Mouse (Mus musculus): ENCODE measurements around the gene Icam2. TPM values are rescaled to one million over a fixed set of nuclear protein-coding genes. Genes with fewer than 3 reads are reported as not detected.
"Not testable (repeated sequence)": the region's sequence is repeated elsewhere in the genome, so short reads cannot be mapped to it uniquely, and the experiment has no call there.

Icam2 gene
- polyA plus RNA-seq, 1 experiment from 2014 or later = 5.1 TPM

DNA sequence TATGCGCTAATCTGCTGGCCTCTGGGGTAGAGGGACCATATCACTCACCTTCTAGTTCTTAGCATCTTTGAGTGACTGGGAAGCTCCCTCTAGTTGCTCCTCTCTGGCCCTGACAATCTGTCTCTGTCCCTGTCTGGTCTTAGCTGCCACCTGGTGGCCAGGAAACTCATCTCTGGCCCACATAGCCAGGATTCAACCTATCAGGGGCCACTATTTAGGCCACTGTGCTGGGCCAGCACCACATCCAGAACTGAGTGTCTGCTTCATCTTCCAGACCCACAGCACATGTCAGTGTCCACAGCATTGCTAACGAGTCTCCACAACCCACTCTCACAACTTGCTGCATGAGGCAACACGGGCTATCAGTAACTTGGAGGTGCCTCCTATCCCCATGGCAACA is 9.8 kb upstream of the Icam2 start:
- peaks cover 18% of the 10 kb centered on the region for H3K36me3 ChIP-seq (ENCODE audit: control insufficient read depth, insufficient read depth, low read length)
- ATAC-seq (ENCODE audit: low read depth) = no peak

DNA sequence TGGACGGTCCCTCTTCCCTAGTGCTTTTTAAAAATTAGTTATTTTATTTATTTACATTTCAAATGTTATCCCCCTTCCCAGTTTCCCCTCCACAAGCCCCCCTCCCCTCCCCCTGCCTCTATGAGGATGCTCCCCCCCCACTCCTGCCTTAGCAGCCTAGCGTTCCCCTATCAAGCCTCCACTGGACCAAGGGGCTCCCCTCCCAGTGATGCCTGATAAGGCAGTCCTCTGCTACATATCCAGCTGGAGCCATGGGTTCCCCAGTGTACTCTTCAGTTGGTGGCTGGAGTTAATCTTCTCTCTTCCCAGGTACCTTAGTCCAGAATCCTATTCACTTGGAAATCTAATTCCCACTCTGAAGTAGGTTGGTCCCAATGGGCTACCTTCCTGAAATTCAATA is 6.2 kb upstream of the Icam2 start:
- H3K27ac ChIP-seq (ENCODE audit: low read depth, low read length); H3K4me3 ChIP-seq (ENCODE audit: low read depth, low read length); H3K4me2 ChIP-seq (ENCODE audit: low read depth, low read length); H3K4me1 ChIP-seq (ENCODE audit: control insufficient read depth, insufficient read depth, low read length); H3K27me3 ChIP-seq (ENCODE audit: control insufficient read depth, insufficient read depth, low read length); H3K36me3 ChIP-seq (ENCODE audit: control insufficient read depth, insufficient read depth, low read length); H3K9ac ChIP-seq (replicated peaks; ENCODE audit: low read depth, low read length); ATAC-seq (ENCODE audit: low read depth); H3K9me3 ChIP-seq (ENCODE audit: control insufficient read depth, low read length): not testable (repeated sequence)
- 79% methylated on average over 2 of the region's 2 CpGs for WGBS

More for the DNA sequence above, 9.8 kb upstream of the Icam2 start:
- H3K4me2 ChIP-seq (ENCODE audit: low read depth, low read length) = no peak overlapping the region
- H3K9ac ChIP-seq (replicated peaks; ENCODE audit: low read depth, low read length) = no peak overlapping the region
- no peaks in the 10 kb centered on the region for H3K4me1 ChIP-seq (ENCODE audit: control insufficient read depth, insufficient read depth, low read length)
- no peaks in the 10 kb centered on the region for H3K27me3 ChIP-seq (ENCODE audit: control insufficient read depth, insufficient read depth, low read length)
- no peak overlapping the region for H3K4me3 ChIP-seq (ENCODE audit: low read depth, low read length)
- WGBS = 89% methylated on average over 3 of the region's 3 CpGs
- no peaks in the 10 kb centered on the region for H3K9me3 ChIP-seq (ENCODE audit: control insufficient read depth, low read length)
- H3K27ac ChIP-seq (ENCODE audit: low read depth, low read length) = no peak overlapping the region

DNA sequence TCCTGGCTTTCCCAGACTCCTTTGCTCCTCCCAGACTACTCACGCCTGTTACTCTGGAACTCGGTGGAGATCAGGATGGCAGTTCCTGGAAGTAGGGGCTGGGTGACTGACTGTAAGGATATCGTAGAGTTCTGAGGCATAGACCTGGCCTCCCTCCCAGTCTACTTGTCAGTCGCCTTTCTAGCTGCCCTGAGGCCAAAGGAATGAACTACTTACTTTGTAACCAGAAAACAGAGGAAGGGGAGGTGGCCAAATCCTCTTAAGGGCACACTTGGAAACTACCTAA is 5.4 kb upstream of the Icam2 start:
- WGBS = 74% methylated on average over 4 of the region's 4 CpGs
- Histone ChIP-seq H3K27ac (ENCODE audit: low read depth, low read length) (no peak overlapping the region), H3K27me3 (ENCODE audit: control insufficient read depth, insufficient read depth, low read length) (no peaks in the 10 kb centered on the region), H3K4me1 (ENCODE audit: control insufficient read depth, insufficient read depth, low read length) (no peaks in the 10 kb centered on the region), H3K9ac (replicated peaks; ENCODE audit: low read depth, low read length) (no peak overlapping the region), H3K4me2 (ENCODE audit: low read depth, low read length) (no peak overlapping the region), H3K4me3 (ENCODE audit: low read depth, low read length) (no peak overlapping the region), H3K36me3 (ENCODE audit: control insufficient read depth, insufficient read depth, low read length) (peaks cover 3% of the 10 kb centered on the region; the same call in 1 of the 2 replicates), H3K9me3 (ENCODE audit: control insufficient read depth, low read length) (no peaks in the 10 kb centered on the region)
- no peak for ATAC-seq (ENCODE audit: low read depth)

DNA sequence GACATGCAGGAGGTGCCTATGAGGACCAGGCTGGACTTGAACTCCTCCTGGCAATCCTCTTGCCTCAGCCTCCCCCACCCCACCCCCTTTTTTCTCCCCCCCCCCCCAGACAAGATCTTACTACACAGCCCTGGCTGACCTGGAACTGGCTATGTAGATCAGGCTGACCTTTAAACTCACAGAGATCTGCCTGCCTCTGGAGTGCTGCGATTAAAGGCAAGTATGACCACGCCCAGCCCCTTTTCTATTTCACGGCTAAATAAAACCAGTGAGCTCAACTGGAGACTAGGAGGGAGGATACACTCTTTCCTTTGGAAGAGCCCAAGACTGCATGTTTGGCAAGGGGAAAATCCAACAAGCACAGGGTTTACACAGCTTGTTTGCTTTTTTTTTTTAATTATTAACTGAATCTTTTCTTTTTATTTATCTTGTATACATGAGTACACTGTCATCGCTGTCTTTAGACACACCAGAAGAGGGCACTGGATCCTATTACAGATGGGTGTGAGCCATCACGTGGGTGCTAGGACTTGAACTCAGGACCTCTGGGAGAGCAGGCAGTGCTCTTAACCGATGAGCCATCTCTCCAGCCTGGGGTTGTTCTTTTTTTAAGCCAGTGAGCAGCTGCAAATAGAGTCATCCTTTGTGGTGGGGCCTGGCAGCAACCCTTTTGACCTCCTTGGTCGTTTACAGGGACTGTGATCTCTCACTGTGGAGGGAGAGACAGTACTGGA is 4.9 kb upstream of the Icam2 start:
- Histone ChIP-seq H3K4me2 (ENCODE audit: low read depth, low read length) (no peak overlapping the region), H3K9ac (replicated peaks; ENCODE audit: low read depth, low read length) (no peak overlapping the region), H3K4me3 (ENCODE audit: low read depth, low read length) (no peak overlapping the region), H3K4me1 (ENCODE audit: control insufficient read depth, insufficient read depth, low read length) (no peaks in the 10 kb centered on the region), H3K9me3 (ENCODE audit: control insufficient read depth, low read length) (no peaks in the 10 kb centered on the region), H3K27me3 (ENCODE audit: control insufficient read depth, insufficient read depth, low read length) (no peaks in the 10 kb centered on the region), H3K27ac (ENCODE audit: low read depth, low read length) (no peak overlapping the region), H3K36me3 (ENCODE audit: control insufficient read depth, insufficient read depth, low read length) (peaks cover 2% of the 10 kb centered on the region; the same call in 1 of the 2 replicates)
- whole genome bisulfite sequencing = 66% methylated on average over 7 of the region's 7 CpGs
- ATAC-seq (ENCODE audit: low read depth) = no peak

DNA sequence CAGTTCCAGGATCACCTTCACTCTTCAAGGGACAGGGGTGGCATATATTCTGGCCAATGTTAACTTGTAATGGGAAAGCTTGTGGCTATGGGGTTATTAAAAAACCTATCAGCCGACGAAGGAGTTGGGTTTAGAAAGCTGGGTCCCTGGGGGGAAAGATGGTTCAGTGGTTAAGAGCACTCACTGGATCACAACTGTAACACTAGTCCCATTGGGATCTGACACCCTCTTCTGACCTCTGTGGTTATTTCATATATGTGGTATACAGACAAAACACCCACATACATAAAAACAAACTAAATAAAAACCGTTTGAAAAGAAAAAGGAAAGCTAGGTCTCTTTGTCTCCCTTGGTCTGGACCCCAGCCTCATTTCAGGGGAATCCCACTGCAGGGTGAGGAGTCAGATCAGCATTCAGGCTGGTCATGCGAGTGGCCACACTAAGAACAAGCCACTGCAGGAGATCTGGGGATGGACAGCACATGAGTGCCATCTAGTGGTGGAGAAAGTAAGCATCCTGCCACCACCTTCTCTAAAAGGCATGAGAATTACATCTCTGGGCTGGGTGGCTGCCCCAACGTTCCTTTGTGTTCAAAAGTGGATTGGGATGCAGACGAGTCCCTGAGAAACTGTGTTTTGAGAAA is 3.8 kb upstream of the Icam2 start:
- ATAC-seq (ENCODE audit: low read depth) = peak; percentile 79
- no peak overlapping the region for H3K9ac ChIP-seq (replicated peaks; ENCODE audit: low read depth, low read length)
- H3K27ac ChIP-seq (ENCODE audit: low read depth, low read length) = no peak overlapping the region
- H3K9me3 ChIP-seq (ENCODE audit: control insufficient read depth, low read length) = no peaks in the 10 kb centered on the region
- 30% methylated on average over 6 of the region's 6 CpGs for WGBS
- H3K4me1 ChIP-seq (ENCODE audit: control insufficient read depth, insufficient read depth, low read length) = no peaks in the 10 kb centered on the region
- H3K27me3 ChIP-seq (ENCODE audit: control insufficient read depth, insufficient read depth, low read length) = no peaks in the 10 kb centered on the region
- H3K4me3 ChIP-seq (ENCODE audit: low read depth, low read length) = no peak overlapping the region
- H3K4me2 ChIP-seq (ENCODE audit: low read depth, low read length) = no peak overlapping the region
- no peaks in the 10 kb centered on the region; the same call in 1 of the 2 replicates for H3K36me3 ChIP-seq (ENCODE audit: control insufficient read depth, insufficient read depth, low read length)

DNA sequence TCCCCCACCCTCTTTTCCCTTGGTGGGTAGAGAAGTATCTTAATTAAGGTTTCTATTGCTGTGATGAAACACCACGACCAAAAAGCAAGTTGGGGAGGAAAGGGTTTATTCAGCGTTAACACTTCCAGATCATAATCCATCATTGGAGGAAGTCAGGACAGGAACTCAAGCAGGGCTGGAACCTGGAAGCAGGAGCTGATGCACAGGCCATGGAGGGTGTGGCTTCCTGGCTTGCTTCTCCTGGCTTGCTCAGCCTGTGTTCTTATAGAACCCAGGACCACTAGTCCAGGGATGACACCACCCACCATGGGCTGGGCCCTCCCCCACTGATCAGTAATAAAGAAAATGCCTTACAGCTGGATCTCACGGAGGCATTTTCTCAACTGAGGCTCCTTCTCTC is 2.9 kb upstream of the Icam2 start:
- Histone ChIP-seq H3K4me1 (ENCODE audit: control insufficient read depth, insufficient read depth, low read length) (no peaks in the 10 kb centered on the region), H3K9me3 (ENCODE audit: control insufficient read depth, low read length) (no peaks in the 10 kb centered on the region), H3K4me3 (ENCODE audit: low read depth, low read length) (no peak overlapping the region), H3K4me2 (ENCODE audit: low read depth, low read length) (no peak overlapping the region), H3K36me3 (ENCODE audit: control insufficient read depth, insufficient read depth, low read length) (no peaks in the 10 kb centered on the region; the same call in 1 of the 2 replicates), H3K27ac (ENCODE audit: low read depth, low read length) (no peak overlapping the region), H3K27me3 (ENCODE audit: control insufficient read depth, insufficient read depth, low read length) (no peaks in the 10 kb centered on the region), H3K9ac (replicated peaks; ENCODE audit: low read depth, low read length) (no peak overlapping the region)
- no peak for ATAC-seq (ENCODE audit: low read depth)
- whole genome bisulfite sequencing = 78% methylated on average over 3 of the region's 3 CpGs

DNA sequence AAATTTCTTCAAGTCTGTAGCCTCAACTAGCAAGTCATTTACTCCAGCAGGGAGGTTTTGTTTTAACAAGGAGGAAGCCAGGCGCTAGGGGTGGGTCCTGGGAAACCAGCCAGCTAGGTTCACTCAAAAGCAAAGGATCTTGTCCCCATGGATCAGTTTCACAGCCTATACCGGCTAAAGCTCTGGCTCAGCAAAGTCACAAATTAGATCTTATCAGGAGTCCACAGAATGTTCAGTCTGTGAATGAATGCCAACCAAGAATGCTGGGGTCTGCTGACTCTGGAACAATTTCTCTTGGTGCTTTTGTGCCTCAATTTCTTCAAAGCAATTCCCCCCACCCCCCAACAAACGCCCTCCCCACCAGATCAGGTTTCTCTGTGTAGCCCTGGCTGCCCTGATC is 1.7 kb upstream of the Icam2 start:
- H3K9me3 ChIP-seq (ENCODE audit: control insufficient read depth, low read length) = no peaks in the 10 kb centered on the region
- no peak overlapping the region for H3K27ac ChIP-seq (ENCODE audit: low read depth, low read length)
- ATAC-seq (ENCODE audit: low read depth) = no peak
- no peaks in the 10 kb centered on the region for H3K4me1 ChIP-seq (ENCODE audit: control insufficient read depth, insufficient read depth, low read length)
- no peak overlapping the region for H3K4me3 ChIP-seq (ENCODE audit: low read depth, low read length)
- H3K4me2 ChIP-seq (ENCODE audit: low read depth, low read length) = no peak overlapping the region
- WGBS = 37% methylated on average over 3 of the region's 3 CpGs
- H3K36me3 ChIP-seq (ENCODE audit: control insufficient read depth, insufficient read depth, low read length) = no peaks in the 10 kb centered on the region; the same call in 1 of the 2 replicates
- H3K9ac ChIP-seq (replicated peaks; ENCODE audit: low read depth, low read length) = no peak overlapping the region
- H3K27me3 ChIP-seq (ENCODE audit: control insufficient read depth, insufficient read depth, low read length) = no peaks in the 10 kb centered on the region

DNA sequence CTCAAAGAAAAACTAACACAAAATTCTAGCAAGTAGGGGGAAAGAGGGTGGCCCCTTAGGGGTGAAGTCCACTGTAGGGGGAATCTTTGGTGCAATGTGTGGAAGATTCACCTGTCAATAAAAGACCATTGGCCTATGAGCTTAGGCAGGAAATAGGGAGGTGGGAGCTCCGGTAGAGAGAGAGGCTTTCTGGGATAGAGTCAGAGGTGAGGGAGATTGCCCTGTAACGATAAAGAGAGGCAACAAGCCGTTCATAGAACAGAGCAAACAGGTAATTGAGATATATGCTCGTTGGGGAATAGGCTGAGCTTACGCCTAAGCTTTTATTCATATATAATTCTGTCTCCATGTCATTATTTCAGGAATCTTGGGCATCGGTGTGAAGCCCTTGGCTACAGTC is 855 bp downstream of the Icam2 start:
- 78% methylated on average over 6 of the region's 6 CpGs for WGBS

DNA sequence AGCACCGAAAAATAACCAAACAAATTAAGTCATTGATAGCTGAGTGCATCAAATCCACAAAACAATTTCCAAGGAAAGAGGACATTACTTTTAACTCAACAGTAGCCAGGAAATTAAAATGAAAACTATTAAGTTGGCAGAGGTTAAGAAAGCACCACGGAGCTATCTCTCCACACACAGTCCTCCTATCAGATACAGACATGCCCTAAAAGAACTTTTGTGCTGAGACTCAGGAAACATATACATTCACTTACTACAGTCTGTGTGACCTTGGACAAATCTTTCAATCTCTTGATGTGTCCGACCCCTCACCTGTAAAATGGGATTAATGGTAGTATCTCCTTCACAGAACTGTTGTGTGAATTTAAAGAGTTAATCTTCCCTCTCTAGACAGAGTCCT is 1.5 kb downstream of the Icam2 start:
- Histone ChIP-seq H3K27ac (ENCODE audit: low read depth, low read length) (no peak overlapping the region), H3K4me1 (ENCODE audit: control insufficient read depth, insufficient read depth, low read length) (no peaks in the 10 kb centered on the region), H3K9ac (replicated peaks; ENCODE audit: low read depth, low read length) (no peak overlapping the region), H3K4me2 (ENCODE audit: low read depth, low read length) (no peak overlapping the region), H3K9me3 (ENCODE audit: control insufficient read depth, low read length) (no peaks in the 10 kb centered on the region), H3K4me3 (ENCODE audit: low read depth, low read length) (no peak overlapping the region), H3K27me3 (ENCODE audit: control insufficient read depth, insufficient read depth, low read length) (no peaks in the 10 kb centered on the region), H3K36me3 (ENCODE audit: control insufficient read depth, insufficient read depth, low read length) (no peaks in the 10 kb centered on the region)
- ATAC-seq (ENCODE audit: low read depth) = no peak
- 92% methylated on average over 3 of the region's 3 CpGs for WGBS

More for the DNA sequence above, 855 bp downstream of the Icam2 start:
- no peaks in the 10 kb centered on the region for H3K27me3 ChIP-seq (ENCODE audit: control insufficient read depth, insufficient read depth, low read length)
- H3K9me3 ChIP-seq (ENCODE audit: control insufficient read depth, low read length) = no peaks in the 10 kb centered on the region
- H3K4me3 ChIP-seq (ENCODE audit: low read depth, low read length) = no peak overlapping the region
- no peaks in the 10 kb centered on the region for H3K36me3 ChIP-seq (ENCODE audit: control insufficient read depth, insufficient read depth, low read length)
- no peak overlapping the region for H3K9ac ChIP-seq (replicated peaks; ENCODE audit: low read depth, low read length)
- no peak overlapping the region for H3K4me2 ChIP-seq (ENCODE audit: low read depth, low read length)
- H3K4me1 ChIP-seq (ENCODE audit: control insufficient read depth, insufficient read depth, low read length) = no peaks in the 10 kb centered on the region
- ATAC-seq (ENCODE audit: low read depth) = no peak
- H3K27ac ChIP-seq (ENCODE audit: low read depth, low read length) = no peak overlapping the region
